Mouse (Mus musculus): Measurements from ENCODE around the gene Hspb1.

The Hspb1 gene

DNA sequence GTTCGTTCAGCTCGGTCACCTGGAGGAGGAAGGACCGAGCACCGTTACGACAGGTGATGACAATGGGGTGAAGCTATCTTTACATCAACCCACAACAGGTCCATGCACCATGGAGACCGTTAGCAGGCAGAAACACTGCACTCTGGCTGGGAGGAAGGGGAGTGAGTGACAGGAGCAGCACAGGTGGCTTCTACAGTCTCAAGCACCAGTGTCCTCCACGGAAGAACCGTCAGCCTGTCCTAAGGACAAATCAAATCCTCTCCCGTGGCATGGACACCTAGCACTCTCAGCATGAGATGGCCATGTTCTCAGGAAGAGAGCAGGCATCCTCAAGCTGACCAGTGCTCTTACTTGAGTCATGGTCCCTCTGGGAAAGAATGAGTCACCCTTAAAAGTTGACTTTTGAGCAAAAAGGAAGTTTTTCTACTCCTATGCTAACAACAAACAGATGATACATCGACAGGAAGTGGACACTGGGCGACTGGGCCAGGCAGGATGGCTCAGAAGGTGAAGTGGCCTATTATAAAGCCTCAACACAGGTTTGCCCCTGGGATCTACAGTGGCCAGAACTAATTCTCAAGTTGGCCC, 24.0 kb downstream of the Hspb1 start:
- DNase-seq (ENCODE audit: extremely low read depth, low read depth, low spot score), result no peak

DNA sequence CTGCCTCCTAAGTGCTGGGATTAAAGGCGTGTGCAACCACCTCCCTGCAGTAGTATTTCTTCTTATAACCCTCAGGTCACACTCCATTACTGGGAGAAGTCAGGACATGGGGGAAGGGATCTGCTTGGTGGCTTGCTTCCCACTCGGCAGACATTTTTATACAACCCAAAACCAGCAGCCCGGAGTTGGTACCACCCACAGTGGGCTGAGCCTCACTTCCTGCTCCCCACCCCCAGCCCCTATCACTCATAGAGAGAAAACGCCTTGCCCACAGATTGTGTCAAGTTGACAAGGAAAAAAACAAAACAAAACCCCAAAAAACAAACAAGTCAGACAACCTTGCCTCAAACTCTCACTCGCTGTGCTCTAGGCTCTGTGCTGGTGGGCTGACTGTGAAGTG, 25.5 kb downstream of the Hspb1 start:
- DNase-seq (ENCODE audit: extremely low read depth, low read depth, low spot score), result no peak

DNA sequence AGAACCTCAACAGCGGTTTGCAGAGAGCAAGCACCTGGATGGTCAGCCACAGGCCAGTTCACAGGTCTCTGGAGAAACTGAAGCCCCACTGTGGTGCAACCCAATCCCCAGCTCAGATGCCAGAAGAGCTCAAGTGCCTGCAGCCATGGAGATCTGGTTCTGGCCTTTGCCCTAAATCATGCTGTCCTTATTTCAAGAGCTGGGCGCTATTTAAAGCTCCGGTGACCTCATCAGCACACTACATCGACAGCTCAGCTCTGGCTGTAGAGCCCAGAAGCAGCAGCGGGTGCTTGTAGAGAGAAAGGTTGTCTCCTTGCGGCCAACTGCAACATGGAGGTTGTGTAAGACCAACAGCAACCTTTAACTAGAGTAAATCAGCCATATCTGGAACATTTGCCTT, 26.4 kb downstream of the Hspb1 start:
- peak; percentile 61 for DNase-seq (ENCODE audit: extremely low read depth, low read depth, low spot score)

DNA sequence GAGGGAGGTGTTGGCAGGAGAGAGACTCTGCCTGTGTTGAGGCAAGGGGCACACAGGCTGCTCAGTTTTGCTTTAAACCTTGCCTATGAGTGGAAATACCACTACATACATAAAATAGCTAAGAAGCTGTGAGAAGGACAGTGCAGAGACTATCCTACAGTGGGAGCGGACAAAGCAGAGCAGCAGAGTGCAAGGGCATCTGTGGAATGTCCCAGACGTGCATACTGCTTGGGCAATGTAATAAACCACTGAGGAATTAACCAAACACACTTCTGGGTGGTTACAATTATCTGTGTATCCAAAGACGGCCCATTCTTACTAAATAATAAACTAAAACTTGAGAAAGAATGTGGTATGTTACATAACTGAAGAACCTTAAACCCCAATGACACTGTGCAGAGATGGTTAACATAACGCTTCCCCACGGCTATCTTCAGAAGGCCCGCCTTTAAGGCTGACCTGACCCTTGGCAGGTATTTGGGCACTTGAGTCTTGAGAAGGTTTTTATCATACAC, 28.4 kb downstream of the Hspb1 start:
- DNase-seq (ENCODE audit: extremely low read depth, low read depth, low spot score), result no peak

DNA sequence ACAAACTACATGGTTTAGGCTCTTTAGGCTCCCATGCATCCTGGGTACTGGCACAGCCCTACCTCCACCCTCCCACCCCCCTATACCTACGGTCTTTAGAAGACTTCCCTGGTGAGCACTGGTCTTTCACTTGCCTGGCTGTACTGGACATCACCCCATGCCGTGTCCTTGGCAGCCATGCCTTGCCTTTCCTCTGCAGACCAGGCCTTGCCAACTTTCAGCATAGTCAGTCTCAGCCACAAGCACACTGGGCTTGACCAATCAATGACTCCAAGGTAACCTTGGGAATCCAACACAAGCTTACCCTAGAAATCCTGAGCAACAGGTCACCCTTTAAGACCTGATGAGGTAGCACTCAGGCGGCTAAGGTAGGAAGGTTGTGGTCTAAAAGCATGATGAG, 28.9 kb downstream of the Hspb1 start:
- no peak for DNase-seq (ENCODE audit: extremely low read depth, low read depth, low spot score)

DNA sequence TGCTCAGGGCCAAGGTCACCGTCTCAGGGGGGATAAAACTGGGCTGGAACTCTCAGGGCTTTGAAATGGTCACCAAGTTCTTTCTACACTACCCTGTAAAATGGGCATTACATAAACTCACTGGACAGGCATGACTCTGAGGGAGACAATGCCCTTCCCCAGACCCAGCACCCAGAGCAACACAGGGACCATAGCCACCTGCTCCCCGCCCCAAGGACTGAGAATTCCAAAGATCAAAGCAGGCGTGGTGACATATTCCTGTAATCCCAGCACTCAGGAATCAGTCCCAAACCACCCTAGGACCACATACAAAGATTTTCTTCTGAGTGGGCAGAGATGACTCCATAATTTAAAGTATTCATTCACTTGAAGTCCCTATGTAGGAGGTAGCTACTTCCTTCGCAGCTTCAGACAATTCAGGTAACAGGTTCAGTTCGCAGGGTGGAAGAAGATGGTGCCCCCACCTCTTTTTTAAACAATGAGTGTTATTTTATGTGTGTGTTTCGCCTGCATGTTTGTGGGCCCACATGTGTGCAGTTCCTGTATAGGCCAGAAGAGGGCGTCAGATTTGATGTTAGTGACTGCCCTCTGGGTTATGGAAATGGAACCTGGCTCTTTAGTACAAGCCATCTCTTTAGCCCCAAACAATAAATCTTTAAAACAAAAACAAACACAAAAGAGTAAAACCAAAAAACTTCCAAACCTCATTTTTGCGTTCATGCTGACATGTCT, 29.8 kb downstream of the Hspb1 start:
- DNase-seq (ENCODE audit: extremely low read depth, low read depth, low spot score), result no peak

DNA sequence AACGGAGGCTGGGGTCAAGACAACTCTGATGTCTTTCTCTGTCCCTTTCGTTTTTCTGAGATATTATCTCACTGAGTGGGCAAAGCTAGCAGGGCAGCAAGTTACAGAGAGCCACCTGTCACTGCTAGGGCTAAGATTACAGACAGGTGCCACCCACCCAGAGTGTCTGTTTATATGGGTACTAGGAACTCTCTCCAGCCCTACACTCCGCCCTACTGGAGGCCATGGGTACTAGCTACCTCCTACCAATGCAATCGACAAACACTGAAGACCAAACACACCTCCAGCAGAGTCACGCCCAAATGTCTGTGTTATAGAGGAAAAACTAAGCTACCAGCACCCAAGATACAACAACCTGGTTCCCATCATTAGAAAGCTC, 30.3 kb downstream of the Hspb1 start:
- no peak for DNase-seq (ENCODE audit: extremely low read depth, low read depth, low spot score)

DNA sequence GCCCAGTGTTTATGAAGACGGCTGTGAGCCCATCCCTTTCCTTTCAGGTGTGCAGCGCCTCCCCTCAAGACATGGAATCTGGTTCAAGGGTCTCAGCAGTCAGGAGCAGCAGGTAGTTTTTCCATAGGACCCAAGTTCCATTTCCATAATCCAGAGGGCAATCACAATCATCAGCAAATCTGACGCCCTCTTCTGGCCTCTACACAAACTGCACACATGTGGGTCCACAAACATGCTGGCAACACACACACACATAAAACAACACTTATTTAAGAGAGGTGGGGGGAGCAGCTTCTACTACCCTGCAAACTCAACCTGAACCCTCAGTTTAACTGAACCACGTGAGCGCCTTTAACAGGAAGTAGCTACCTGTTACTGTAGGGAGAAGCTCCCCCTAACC, 30.9 kb downstream of the Hspb1 start:
- no peak for DNase-seq (ENCODE audit: extremely low read depth, low read depth, low spot score)

DNA sequence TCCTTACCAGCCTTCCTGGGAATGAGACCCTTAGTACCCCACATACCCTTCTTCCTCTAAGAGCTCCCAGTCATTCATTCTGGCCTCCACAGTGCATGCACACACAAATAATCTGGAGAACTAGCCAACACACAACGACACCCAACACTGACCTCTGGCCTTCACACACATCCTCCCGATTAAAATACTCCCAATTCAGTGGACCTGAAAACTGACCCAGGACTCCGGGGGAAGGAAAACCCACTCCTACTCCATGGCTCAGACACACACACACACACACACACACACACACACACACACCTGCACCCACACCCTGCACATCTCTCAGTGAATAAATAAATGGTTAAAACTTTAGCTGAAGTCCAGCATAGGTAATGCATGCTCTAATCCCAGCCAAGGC, 32.2 kb downstream of the Hspb1 start:
- no peak for DNase-seq (ENCODE audit: extremely low read depth, low read depth, low spot score)

DNA sequence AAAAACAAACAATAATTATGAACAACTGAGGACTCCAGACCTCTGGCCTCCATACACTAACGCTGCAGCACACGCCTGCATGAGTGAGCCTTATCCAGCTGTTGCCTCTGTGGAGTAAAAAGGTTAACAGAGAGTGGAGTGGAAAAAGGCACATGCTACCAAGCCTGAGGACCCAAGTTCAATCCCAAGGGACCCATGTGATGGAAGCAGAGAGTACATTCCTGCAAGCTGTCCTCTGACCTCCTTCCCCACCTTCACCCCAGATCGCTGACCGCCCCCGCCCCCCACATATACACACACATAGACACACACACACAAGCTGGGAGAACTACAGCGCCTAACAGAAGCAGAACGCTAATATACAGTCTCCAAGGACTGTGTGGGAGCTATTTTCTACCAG, 36.2 kb downstream of the Hspb1 start:
- DNase-seq (ENCODE audit: extremely low read depth, low read depth, low spot score), result no peak

DNA sequence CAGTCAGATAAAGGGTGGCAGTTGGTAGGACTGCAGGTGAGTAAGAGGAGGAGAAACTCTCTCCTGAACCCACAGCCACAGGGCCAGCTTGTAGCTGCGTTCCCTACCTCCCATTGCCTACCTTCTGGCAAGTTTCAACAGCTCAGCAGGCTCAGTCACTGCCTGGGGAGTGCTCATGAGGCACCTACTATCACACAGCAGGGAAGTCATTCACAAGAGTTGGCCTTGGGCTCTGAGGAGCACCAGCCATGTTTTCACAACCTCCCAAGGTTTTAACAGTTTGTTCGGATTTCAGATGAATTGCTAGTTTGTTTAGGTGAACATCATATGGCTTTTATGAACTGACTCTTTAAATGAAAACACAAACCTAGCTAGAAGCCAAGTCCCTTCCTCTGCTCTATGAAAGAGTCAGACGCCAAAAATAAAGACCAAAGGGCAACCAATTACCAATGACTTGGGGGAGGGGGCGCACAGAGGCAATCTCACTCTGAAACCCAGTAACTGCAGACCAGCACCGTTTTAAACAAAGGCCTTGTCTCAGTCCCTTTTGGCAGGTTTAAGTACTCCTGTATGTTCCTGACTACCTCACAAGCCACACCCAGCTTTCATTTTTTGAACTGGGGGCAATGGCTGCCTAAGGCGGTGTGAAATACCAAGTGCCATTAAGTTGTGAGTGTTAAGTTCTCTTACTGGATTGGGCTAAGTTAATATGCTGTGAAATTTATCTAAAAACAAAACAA, 42.1 kb downstream of the Hspb1 start:
- no peak for DNase-seq (ENCODE audit: extremely low read depth, low read depth, low spot score)

DNA sequence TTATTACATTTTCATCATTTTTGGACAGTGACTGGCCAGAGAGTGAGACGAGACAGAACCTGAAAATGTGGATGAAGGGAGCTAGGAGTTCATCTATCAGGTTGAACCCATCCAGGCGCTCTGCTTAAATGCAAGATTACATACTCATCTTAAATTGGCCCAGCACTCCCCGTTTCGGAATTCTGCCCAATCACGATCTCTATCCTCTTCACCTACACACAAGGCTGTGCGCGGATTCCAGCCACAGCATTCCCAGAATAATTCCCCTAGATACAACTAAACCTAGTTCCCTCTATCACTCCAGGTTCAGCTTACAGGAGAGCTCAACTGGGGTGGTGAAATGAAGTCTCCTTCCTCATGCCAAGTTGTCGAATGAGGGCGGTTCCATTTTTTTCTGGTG, 43.8 kb downstream of the Hspb1 start:
- no peak for DNase-seq (ENCODE audit: extremely low read depth, low read depth, low spot score)

DNA sequence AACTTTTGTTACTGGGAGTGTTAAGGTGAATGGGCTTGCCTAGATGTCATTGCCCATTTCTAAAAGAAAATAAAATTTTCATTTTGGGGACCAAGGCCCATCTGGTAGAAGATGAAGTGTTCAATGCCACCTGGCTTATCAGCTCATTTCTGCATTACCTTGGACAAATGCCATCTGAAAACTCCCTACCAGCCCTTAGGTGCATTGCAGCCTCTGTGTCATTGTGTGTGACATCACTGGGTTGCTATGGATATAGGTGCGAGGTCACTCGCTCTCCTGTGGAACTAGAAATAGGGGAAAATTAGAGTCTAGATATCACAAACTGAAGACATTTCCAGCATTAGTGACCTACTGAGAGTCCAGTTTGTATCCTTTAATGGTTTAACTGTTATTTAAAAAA, 44.6 kb downstream of the Hspb1 start:
- no peak for DNase-seq (ENCODE audit: extremely low read depth, low read depth, low spot score)

DNA sequence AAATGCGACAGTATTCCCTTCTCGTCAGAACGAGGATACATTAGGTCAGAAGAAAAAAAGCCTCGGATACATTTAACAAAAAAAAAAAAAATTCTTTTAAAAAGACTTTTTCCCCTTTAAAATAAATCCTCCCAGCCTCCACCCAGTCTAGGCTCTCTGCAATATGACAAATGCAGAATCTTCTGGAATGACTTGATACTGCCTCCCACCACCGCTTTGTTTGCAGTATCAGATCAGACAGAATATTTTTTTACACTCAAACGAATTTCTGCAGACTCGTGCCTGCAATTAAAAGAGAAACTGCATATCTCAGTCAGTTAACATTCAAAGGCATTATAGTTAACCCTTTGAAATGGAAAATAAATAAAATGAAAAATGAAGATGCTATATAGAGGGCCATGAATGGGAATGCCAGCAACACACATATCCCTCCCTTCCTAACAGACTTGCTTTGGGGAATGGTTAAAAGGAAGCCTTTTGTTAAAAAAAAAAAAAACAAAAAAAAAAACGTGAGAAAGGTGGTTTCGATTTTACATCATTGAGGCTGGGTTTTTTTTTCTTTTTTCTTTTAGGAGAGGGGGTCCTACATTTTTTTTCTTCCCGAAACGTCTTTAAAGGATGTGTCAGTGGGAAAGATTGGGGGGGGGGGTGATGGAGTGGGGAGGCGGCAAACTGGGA, 45.6 kb downstream of the Hspb1 start:
- DNase-seq (ENCODE audit: extremely low read depth, low read depth, low spot score), result no peak

DNA sequence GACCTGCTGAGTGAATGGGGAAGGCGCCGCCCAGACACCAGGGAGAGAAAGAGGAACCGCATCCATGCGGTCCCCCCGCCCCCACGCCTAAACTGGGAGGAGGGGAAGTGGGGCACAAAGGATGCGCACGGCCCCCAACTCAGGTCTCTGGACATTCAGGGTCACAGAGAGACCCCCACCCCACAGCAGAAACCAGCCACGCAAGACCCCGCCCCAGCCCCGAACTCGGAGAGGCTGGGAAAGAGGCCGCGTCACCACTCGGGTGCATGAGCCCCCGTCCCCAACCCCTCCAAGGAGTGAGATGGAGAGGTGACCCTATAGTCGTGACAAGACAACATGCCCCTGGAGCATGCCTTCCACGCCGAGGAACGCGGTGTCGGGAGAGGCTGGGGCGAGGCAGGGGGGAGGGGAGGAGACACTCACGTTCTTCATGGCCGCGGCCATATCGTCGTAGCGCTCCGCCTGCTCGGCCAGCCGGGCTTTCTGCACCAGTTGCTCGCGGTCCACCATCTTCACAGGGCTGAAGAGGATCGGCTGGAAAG, 46.3 kb downstream of the Hspb1 start:
- DNase-seq (ENCODE audit: extremely low read depth, low read depth, low spot score), result no peak

DNA sequence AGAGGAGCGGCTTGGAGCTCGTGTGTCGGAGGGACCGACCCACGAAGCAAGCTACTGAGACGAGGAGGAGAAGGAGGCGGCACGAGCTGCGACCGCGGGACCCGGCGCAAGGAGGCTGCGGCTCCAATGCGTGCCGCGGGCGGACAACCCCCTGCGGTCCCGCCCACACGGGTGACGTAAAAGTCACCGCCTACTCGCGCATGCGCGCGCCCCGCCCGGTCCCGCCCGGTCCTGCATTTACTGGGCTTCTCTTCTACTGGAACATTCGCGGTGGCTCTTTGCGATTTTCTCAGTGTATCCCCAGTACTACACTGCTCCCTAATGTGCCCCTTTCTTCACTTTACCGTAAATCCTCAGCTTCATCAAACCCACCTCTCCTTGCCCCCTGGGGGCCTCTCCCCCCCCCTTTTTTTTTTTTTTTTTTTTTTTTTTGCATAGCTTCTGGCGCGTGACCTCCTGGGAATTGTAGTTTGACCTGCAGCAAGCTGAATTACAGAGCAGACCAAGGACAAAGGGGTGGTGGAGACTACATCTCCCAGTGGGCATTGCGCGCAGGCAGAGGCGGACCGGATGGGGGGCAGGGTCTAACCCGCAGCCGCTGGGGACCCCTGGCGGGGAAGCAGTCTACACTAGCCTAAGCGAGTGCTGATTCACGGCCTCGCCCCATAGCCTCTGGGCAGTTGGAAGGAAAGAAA, 46.9 kb downstream of the Hspb1 start, which contains the start of gene Ywhag:
Gene Ywhag (minus strand): TSS at position 136 of the 695 bp plus-strand sequence.
- DNase-seq (ENCODE audit: extremely low read depth, low read depth, low spot score), result peak; percentile 74

DNA sequence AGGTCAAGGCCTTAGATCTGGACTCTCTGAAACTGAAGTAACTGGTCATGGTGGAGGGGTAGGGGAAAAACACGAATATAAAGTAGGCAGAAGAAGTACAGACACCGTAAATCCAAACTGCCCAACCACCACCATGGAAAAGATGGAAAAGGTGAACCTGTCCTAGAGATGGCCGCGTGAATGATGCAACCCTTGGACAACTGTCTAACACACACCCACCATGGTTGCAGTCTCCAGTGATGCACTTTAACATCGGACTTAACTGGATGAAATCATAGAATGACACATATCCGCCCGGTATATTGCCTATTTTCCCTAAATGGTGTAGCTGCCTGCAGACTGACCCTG, 47.4 kb downstream of the Hspb1 start:
- no peak for DNase-seq (ENCODE audit: extremely low read depth, low read depth, low spot score)

DNA sequence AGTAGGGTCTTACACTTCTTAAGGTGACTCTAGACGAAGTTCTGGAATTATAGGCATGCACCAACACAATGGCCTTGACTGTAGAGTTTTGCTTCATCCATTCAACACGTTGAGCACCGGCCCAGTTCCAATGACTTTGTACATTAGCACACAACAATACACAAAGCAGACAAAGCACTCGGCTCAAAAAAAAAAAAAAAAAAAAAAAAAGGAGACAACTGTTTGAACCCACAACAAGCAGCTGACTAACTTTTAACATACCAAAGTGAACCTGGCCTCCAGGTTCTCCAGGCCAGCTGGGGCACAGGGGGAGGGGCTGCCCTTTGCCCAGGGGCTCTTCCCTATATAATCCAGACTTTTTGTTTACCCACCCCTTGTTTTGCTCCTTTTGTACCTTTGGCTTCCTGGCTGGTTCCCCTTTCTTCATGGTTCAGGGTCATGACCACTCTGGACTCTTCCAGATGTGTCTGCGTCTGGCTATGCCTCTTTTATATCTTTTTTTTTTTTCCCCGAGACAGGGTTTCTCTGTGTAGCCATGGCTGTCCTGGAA, 48.0 kb downstream of the Hspb1 start:
- no peak for DNase-seq (ENCODE audit: extremely low read depth, low read depth, low spot score)
